Mouse (Mus musculus): Measurements from ENCODE around the gene A930018P22Rik. TPM values are rescaled to one million over a fixed set of nuclear protein-coding genes. Genes with fewer than 3 reads are reported as not detected.
A peak's percentile ranks its signal among the peaks of the same experiment; 100 is the strongest.
"Not testable (repeated sequence)": the region's sequence is repeated elsewhere in the genome, so short reads cannot be mapped to it uniquely, and the experiment has no call there.

The A930018P22Rik gene
- polyA plus RNA-seq, 1 experiment from 2014 or later, result not detected

DNA sequence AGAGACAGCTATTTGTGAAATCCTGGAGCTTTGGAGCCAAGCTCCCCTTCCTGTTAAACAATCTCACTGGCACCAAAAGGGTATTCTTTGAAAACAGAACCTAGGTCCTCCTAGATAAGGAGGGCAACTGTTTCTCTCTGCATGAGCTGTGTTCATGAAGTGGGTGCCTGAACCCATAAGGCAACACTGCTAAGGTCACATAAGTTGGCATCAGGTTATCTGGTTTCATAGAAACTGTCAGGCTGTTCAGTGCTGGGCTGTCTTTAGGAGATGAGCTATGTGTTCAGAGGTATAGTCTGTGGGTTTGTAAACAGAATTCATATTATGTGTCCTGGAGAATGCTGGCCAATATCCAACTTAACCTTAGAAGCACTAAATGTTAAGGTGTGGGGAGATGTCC, 5.4 kb upstream of the A930018P22Rik start:
- DNase-seq (ENCODE audit: low spot score), result not testable (repeated sequence)

DNA sequence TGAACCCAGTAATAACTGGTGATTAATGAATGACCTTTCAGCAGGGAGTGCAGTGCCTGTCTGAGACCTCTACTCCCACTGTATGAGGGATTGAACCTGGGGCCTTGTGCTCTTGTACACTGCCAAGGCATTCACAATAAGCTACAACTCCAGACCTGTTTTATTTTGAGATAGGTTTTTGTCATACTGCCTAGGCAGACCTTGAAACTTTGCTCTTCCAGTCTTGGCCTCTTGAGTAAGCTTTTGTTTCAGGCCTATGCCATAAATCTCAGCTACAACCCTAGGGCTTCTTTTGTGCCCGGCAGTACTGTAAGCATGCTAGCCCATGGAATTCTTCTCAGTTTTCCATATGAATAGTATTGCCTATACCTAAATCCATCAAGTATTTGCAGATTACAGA, 3.5 kb upstream of the A930018P22Rik start:
- DNase-seq (ENCODE audit: low spot score), result no peak

DNA sequence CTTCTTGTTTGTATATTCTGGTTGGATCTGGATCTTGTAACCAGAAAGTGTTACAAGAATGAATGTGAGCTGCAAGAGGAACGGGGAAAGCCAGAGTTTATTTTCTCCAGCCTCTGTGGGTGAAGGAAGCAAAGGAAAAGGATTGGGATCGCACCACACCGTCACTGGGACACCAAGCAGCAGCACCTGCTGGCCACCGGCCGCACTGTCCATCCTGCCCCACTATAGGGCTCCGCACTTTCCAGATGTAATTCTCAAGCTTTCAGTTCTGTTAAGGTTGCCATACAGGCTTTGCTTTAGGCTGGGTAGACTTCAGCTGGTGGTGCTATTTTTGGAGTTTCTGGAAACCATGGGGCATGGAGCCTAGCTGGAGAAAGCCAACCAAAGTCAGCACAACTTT, 2.3 kb upstream of the A930018P22Rik start:
- no peak for DNase-seq (ENCODE audit: low spot score)

DNA sequence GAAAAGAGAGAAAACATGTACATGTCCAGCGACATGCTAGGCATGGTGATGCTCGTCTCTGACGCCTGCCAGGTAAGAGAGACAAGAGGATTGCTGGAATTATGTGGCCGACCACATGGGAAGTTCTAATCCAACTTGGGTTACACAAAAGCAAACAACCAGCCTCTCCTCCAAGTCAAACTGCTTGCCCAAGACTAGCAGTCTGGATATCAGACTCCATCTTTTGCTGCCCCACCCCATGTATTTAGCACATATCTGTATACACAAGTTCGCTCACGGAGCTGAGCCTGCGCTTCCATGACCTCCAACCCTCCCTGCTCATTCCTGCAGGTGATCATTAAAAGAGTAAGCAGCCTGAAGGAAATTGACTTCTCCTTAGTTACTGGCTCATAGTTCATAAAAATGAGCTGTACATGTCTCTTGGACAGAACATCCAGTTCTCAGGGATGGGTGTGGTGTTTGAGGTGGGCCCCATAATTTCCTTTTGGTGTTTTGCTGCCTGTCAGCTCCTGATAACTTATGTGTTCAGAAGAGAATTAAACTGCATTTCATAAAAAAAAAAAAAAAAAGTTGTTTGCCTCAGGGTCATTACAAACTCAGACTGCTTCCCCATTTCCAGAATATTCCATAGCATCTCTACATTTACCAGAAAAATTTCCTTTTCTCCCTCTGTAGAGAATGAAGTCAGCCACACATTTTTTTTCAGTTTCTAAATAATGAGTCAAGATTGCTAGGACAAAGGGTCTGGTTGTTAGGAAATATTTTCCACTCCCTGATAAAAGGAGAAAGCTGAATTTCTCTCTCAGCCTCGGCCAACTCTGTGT, 676 bp upstream of the A930018P22Rik start:
- no peak for DNase-seq (ENCODE audit: low spot score)

DNA sequence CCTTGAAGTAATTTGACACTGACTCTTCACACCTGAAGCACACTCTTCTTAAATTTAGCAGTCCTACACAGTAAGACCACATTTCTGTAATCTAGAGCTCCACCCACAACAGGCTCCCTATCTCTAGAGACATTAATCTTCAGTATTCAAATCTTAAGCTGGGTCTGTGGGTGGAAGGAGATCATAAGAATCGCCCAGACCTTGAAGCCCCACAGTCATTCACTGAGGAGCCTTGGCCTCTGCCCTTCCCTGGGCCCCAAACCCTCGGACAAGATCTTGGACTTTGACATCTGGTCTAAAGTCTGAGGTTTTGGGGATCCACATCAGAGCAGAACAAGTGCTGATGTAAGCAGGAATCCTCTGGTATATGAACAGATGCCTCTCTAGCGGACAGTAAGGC, 971 bp downstream of the A930018P22Rik start:
- no peak for DNase-seq (ENCODE audit: low spot score)

DNA sequence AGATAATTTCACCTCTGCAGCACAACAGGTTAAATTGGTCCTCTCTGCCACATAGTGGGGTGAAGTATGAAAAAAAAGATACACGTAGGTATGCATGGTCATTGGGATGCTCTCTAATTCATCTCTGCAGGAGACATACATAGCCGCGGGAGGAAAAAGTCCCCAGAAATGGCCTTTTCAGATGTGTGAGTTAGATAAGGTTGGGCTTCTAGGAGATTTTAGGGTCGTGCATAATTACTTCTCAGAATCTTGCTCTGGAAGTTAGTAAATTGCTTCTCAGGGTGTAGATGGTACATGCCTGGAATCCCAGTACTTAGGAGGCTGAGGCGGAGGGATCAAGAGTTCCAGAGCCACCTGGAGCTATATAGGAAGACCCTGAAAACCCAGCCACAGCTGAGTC, 1.5 kb downstream of the A930018P22Rik start:
- no peak for DNase-seq (ENCODE audit: low spot score)

DNA sequence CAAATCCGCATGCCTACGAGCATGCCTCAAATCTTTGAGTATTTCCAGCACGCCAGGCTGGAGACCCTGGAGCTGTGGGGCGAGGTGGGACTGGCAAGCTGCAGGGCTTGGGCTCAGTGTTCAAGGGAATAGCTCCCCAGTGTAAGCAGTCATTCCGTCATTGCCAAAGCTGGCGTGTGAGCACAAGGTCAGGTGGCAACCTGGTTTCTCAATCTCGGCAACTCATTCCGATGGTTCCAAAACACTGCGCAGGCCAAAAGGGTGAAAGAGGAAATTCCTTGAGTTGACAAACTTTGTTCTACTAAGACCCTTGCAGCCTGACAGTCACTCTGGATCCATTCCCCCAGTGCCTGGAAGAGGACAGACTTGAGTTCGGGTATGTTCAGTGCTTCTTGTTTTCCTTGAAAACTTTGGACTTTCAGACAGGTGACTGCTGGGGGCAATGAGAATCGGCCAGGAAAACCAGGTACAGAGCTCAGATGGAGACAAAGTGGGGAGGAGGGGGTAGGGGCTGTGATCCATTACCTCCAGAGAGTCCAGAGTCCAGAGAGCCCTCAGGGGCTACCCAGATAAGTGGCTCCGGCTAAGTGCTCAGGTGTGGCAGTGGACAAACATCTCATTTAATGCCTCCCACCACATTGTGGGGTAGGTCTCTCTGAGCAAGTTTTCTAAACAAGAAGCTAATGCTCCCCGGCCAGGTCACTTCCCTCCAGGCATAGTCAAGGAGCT, 6.4 kb downstream of the A930018P22Rik start:
- DNase-seq (ENCODE audit: low spot score), result no peak

DNA sequence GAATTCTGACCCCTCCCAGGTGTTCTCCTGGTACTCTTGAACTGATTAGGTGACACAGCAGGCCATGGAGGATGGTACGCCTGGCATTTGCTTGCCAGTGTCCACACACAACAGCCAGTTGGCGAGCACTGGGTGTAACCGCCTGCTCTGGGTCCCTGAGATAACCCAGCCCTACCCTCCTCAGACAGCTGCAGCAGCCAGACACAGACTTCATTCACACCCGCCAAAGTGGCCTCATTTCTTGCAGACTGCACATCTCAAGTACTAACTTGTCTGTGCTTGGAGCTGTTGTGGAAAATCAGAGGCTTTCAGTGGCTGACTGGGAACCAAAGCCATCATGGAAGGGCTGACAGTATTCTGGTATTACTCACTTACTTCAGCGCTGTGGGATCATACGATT, 7.6 kb downstream of the A930018P22Rik start:
- DNase-seq (ENCODE audit: low spot score), result no peak

DNA sequence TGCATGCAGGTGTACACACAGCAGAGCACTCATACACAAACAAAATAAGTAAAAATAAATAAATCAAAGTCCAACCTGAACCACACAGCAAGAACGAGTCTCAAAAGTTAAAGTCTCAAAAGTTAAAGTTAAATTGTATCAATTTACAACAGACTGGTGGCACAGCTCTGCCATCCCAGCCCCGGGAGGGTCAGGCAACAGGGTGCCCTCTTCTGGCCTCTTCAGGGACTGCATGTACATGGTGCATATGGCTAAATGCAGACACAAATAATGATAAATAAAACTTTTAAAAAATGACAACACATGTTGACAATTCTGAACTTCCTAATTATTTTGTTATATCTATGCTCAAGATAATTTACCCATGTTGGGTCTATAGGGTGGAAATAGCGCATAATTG, 8.4 kb downstream of the A930018P22Rik start:
- DNase-seq (ENCODE audit: low spot score), result peak; percentile 31

DNA sequence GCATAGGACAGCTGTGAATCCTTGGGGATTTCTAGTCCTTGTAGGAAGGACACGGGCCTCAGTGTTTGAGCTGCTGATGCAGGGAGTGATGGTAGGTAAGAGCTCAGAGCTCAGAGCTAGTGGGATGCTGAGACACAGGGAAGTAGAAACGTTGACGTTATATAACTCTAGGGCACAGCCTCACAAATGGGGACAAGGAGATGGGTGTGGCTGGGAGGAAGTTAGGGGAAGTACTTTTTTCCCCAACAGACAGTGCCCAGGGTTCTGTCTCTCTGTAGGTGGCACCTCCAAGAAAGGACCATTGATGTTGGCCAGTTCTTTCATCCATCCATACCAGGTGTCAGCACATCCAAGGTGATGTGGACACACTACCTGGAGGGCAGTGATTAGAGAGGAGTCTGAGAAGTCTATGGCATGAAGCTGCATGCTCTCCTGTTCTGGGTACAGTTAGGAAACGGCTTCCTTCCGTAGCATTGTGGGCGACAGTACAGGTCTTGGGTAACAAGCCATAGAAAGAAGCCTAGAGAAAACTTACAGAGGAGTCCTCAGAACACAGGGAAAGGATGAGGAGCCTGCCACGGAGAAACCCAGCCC, 9.8 kb downstream of the A930018P22Rik start:
- no peak for DNase-seq (ENCODE audit: low spot score)

DNA sequence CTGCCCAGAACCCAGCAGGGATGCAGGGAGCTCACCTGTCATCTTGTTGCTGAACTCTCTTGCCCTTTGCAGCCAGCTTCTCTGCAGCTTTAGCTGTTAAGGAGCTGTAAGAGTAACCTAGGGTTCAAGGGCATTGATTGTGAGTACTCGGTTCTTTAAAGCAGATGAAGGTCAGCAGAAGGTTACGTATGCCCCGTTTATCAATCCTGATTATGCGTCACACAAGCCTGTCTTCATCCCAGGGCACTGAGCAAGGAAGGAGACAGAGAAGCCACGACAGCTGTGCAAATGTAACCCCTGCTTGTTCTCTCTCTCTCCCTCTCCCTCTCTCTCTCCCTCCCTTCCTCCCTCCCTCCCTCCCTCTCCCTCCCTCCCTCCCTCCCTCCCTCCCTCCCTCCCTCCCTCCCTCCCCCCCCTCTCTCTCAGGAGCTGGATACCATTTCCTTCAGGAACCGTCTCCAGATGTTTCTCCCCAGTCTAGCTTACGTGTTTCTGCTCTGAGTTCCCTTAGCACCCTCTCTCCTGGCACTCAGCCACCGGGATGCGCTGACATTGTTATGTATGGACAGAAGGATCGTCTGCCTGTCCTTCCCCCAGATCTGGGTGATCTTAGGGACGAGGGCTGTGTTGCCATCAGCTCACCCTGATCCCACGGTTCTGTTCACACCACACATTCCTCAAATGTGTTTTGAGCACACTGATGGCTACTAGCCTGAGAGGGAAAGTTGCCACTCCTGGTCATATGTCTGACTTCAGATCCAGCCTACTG, 10.7 kb downstream of the A930018P22Rik start:
- DNase-seq (ENCODE audit: low spot score), result no peak

DNA sequence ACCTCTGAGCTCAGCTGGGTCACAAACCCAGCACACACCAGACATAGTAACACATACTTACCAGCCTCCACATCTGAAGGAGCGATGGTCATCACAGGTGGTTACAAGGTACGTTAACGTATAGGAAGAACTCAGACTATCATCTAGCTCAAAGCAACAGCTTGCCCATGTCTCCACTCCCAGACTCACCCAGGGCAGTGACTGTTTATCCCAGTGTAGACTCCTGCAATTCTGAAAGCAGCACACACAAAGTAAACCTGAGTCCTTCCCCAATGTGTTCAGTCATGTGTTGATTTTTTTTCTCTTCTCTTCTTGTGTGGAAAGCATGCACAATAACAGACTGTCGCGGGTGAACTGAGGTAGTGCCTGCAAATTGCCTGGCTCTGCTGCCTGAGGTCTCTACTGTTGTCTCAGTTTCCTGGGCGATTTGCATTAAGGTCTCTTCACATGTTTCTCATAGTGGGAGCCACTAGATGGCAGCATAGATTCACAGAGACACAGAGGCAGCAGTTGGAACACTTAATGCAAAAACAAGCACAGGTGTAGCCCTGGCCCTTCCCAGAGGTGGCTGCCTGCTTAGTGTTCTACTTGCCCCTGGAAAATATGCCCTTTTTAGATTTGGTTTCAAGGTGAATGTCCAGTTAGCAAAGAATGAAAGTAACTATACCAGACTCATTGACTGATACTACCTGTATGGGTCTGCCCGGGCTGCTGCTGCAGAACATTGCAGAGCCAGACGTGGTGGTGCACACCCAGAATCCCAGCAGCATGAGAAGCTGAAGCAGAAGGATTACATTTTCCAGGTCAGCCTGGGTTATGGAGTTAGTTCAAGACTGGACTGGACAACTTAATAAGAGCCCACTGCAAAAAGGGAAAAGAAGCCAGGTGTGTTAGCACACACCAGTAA, 11.8 kb downstream of the A930018P22Rik start:
- peak; percentile 83 for DNase-seq (ENCODE audit: low spot score)

DNA sequence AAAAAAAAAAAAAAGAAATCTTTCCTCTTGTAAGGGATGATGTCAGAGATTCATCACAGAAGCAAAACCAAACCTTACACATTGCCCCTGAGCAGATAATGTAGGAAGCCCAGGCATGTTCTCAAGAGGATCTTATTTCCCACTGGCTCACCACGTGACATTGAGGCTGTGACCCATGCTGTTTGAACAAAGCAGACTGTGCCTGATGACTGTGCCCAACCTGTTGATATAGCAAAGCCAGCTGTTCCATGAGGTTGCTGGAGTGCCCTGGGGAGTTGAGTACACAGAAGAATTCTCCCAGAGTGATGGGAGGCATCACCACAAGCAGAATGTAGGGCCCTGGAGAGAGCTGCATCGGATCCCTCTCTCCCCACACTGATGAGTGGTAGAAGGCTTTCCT, 13.4 kb downstream of the A930018P22Rik start:
- DNase-seq (ENCODE audit: low spot score), result no peak

DNA sequence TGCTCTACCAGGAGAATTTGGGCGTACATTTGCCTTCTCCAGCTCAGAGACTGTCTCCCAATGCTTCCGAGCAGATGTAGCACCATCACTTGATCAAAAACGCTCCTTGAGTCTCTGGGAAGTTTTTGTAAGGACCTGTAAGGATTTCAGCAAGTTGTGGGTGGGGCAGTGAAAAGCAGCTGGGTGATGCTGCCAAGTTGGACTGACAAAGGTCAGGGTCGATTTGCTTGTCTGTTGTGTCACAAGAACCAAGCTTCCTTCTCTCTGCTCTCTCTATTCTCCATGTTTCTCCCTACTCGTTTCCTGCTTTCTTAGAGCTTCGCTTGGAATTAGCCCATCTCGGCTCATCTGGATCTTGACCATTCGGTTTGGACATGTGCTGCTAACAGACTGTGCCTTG, 19.6 kb downstream of the A930018P22Rik start:
- no peak for DNase-seq (ENCODE audit: low spot score)

DNA sequence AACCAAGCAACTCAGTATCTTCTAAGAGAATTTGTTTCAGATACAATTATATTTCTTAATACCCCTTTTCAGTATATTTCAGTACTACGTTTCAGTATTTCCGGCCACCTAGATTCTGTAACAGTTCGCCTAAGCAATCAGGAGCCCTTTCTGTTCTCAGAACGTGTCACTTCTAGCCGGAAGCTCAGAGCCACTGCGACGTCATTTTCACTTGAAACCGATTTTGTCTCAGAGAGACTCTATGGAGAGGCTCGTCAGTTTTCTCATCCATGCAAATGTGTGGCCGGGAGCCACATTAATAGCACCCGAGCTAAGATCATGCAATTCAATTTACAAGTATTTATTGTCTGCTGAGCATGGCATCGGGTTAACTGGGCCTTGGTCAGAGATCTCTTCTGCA, 21.4 kb downstream of the A930018P22Rik start:
- DNase-seq (ENCODE audit: low spot score), result no peak

DNA sequence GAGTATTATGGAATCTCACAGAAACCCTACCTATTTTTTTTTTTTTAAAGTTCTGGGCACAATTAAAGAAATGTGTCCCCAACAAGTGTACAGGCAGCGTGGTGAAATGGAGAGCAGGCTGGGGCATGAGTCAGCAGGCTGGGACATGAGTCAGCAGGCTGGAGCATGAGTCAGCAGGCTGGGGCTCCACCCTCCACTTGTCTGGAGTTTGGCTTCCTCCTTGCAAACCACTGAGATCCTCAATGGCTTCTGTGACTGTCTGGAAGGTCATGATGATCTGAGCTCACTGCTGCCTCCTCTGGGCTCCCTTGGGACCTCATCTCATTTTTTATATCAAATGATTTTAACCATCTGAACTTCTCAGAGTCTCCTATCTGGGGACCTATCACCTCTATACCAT, 23.4 kb downstream of the A930018P22Rik start:
- peak; percentile 21 for DNase-seq (ENCODE audit: low spot score)

DNA sequence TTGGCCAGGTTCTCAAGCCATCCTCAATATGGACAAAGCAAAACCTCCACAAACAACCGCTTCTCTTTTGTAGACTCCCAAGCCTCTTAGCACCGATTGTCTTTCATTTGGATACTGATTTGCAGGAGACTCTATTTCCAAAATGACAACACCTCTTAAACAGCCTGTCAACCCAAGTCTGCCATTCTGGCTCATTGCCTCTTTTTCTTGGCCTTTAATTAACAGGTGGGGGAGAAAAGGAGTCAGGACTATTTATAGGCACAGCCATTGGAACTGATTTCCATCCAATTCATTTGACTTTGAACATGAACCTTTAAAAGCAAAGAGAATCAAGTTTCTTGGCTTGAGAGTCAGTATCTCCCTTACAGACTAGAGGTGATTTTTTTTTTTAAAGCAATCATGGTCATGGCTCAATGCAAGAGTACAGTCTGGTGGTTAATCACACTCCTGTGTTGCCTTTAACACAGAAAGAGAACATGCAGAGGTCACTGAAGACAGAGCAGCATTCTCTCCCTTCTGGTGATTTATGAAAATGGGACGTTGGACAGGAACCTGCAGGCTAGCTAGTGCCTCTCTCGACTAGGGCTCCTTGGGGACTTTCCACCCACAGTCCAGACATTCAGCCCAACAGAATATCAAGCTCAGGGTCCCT, 25.5 kb downstream of the A930018P22Rik start:
- DNase-seq (ENCODE audit: low spot score), result no peak

DNA sequence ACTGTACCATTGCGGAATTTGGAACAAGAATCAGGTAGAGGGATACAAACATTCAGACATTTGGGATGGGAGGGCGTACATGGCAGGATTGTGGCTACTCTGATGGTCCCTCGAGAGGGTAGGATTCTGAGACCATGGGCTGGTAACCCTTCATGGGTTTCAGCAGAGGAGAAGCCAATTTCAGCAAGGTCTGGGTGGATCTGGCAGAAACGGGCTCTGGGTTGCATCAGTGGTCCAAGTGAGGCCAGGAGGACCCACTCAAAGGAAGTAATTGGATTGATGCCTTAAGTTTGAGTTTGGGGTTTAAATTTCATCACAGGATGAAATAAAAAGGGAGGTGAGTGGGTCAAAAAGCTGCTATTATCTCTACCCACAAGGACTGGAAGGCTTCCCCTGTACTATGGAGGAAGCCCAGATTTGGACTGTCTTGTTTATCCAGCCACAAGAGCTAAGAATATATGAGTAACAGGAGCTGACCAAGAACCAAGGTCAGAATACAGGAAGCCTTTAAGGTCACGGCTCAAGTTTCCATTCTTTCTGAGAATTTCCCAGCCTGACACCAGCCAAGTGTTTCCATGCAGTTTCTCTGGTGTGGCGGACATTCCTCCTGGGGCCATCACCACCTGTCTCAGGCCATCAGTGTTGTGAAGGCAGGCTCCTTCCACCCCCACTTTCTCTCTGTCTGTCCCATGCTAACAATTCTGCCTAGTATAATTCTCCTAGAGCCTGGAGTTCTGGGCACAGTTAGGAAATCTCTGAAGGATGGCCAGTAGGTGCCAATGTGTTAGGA, 28.2 kb downstream of the A930018P22Rik start:
- no peak for DNase-seq (ENCODE audit: low spot score)

DNA sequence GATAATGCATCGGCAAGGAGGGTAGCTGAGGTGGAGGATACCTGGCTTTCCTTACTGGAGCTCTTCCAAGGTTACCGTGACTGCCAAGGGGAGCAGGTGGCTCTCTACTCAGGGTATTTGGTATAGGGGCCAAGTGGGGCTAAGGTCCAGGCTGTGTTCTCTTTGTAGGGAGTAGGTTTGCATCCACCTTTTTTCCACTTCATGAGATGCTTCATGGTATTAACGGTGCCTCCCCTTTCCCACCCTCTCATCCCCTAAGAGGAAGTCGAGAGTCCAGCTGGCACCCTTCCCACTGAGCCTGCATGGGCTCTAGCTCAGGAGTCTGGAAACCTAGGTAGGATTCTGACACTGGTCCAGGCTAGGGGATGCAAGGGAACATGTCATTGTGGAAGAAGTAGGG, 30.8 kb downstream of the A930018P22Rik start:
- DNase-seq (ENCODE audit: low spot score), result no peak

All from thymus, postnatal 0 days (tissue).